Mouse (Mus musculus): ENCODE measurements around the gene Stat6. TPM values are rescaled to one million over a fixed set of nuclear protein-coding genes. Genes with fewer than 3 reads are reported as not detected.

Stat6 gene
- polyA plus RNA-seq (2021; fragmentation: Nextera tagmentation) = 2.8 and 3.7 TPM in 2 replicates
- long read RNA-seq, experiment 1, partial matches to known transcripts = 4 of 8 reads
- long read RNA-seq, experiment 1, other reads (novel, unspliced or antisense) = 0 of 8 reads
- long read RNA-seq, experiment 2, transcript Stat6-201 (22 exons, 3,775 nt) = major isoform, 21 of 33 reads
- long read RNA-seq, experiment 2, partial matches to known transcripts = 6 of 33 reads
- long read RNA-seq, experiment 2, other reads (novel, unspliced or antisense) = 6 of 33 reads

GRCm38 (mm10) chr10:127642772-127643552, at the start of gene Stat6:
Gene Stat6, plus strand, starts transcription at chr10:127642986.

DNA sequence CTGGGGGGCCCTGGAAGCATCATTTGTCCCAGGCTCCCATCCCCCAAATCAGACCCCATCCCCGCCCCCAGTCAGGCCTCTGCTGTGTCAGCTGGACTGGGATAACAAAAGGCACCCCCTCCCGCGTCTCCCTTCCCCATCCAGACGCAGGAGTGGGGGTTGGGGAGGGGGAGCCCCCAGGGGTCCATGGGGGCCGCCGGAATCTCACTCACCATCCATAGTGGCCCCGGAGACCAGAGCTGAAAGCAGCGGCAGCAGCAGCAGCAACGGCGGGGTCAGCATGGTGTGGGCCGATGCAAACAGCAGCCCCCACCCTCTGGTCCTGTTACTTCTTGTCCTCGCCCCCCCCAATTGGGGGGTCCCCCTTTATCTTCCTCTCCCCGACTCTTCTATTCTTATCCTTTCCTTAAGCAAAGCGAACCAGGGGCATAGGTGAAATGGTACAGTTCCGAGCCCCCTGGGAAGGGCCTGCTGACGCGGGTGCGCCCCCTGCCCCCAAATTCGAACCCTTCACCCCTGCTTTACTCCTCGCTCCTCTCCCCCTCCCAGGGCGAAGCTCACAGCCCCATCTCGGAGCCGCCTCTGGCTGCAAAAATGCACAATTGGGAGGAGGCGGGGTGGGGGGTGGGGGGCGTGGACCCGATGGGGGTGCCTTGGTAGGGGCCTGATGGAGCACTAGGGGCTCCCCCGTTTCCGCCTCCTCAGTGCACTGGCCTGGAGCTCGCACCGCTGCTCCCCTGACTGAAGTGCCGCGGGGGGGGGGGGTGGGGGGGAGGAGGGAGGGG, 22.2 kb upstream of the Stat6 start, which contains the start of gene Lrp1:
TSS of gene Lrp1 (minus strand) at position 743 of the 785 bp plus-strand sequence.

GRCm38 (mm10) chr10:127666501-127667268, 23.9 kb downstream of the Stat6 start, which contains the start of gene Nemp1:
Gene Nemp1, plus strand, starts transcription at chr10:127666901.

DNA sequence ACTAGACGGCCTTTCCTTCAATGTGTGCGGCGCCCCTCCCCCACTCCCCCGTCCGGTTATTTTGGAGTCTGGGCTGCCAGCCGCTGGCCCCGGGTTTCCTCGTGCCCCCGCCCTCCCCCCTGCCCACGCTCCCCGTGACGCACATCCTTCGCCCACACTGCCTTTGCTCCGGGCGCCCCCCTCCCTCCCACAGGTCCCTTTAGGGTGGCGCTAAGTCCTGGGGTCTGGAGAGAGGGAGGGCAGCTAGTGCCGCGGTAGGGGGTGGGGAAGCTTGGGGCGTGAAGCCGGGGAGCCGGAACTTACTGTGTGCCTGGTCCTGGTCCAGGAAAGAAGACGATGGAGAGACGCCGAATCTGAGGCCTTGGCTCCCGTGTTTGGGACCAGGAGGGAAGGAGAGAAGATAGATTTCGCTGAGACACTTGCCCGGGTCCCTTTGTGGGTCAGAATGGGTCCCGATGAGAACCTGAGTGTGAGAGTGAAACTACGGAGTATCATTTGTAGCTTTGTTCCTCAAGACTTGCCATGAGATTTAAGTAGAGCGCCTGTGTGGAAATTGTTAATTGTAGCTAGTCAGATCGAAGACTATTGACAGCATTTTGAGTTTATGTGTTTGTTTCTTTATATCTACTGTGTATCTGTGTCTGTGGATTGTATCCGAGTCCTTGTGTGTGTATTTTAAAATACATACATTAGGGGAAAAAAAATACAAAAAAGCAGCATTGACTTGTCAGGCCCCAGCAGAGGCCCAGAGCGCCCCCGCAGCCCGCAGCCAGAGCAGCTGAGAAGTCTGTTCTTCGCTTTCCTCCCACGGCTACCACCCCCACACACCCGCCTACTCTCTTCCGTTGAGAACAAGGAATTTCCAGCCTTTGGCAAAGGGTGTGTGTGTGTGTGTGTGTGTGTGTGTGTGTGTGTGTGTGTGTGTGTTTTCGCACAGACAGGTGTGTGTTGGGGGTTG, 25.6 kb downstream of the Stat6 start, which contains the start of gene Nab2:
TSS of gene Nab2 (minus strand) at position 476 of the 958 bp plus-strand sequence.

DNA sequence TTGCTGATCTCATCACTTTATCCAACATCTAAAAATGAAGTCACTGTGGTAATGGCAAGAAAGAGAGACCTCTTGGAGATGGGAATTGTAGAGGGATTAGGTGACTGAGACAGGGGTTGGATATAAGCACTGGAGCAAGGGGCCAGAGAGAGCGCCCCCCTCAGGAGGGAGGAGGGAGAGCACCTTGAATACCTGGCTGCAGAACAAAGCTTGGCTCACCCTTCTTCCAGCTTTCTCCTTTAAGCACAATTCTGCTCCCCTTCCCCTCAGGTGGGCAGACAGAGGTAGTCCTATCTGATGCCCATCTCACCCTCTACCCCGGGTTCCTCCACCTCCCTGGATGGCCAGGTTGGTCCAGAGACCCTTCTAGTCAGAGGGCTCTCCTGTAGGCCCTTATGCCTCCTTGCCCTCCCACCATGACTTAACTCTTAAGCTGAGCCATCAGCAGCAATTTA, 62.0 kb downstream of the Stat6 start, which contains the start of gene Myo1a:
TSS of gene Myo1a (plus strand) at position 405 of the 455 bp plus-strand sequence.

Other genes starting within 250 kb of the Stat6 start
- gene Stac3, start 141.3 kb upstream of the Stat6 start, polyA plus RNA-seq (2021; fragmentation: Nextera tagmentation) = not detected in 2 replicates
- 3.8 and 6.6 TPM in 2 replicates for gene Ndufa4l2, start 128.0 kb upstream of the Stat6 start, polyA plus RNA-seq (2021; fragmentation: Nextera tagmentation)
- gene Shmt2, start 120.5 kb upstream of the Stat6 start, polyA plus RNA-seq (2021; fragmentation: Nextera tagmentation) = 15.5 and 17.2 TPM in 2 replicates
- gene Nxph4, start 108.4 kb upstream of the Stat6 start, polyA plus RNA-seq (2021; fragmentation: Nextera tagmentation) = 0.56 and 0.95 TPM in 2 replicates
- gene Lrp1, start 21.8 kb upstream of the Stat6 start, polyA plus RNA-seq (2021; fragmentation: Nextera tagmentation) = 25.7 and 25.9 TPM in 2 replicates
- 6.6 and 7.4 TPM in 2 replicates for gene Nemp1, start 23.9 kb downstream of the Stat6 start, polyA plus RNA-seq (2021; fragmentation: Nextera tagmentation)
- 5.1 and 6.7 TPM in 2 replicates for gene Nab2, start 25.6 kb downstream of the Stat6 start, polyA plus RNA-seq (2021; fragmentation: Nextera tagmentation)
- gene Myo1a, start 62.2 kb downstream of the Stat6 start, polyA plus RNA-seq (2021; fragmentation: Nextera tagmentation) = not detected in 2 replicates
- gene Tac2, start 81.5 kb downstream of the Stat6 start, polyA plus RNA-seq (2021; fragmentation: Nextera tagmentation) = 7.1 and 8.7 TPM in 2 replicates
- gene Zbtb39, start 96.6 kb downstream of the Stat6 start, polyA plus RNA-seq (2021; fragmentation: Nextera tagmentation) = 1.1 TPM in 2 replicates
- 0.49 and 0.52 TPM in 2 replicates for gene Gpr182, start 108.7 kb downstream of the Stat6 start, polyA plus RNA-seq (2021; fragmentation: Nextera tagmentation)
- gene Rdh1, start 116.7 kb downstream of the Stat6 start, polyA plus RNA-seq (2021; fragmentation: Nextera tagmentation) = not detected in 2 replicates
- gene Rdh16f1, start 116.8 kb downstream of the Stat6 start, polyA plus RNA-seq (2021; fragmentation: Nextera tagmentation) = not detected in 2 replicates
- 0.08 TPM in 1 of 2 replicates, not detected in the other for gene Rdh9, start 133.4 kb downstream of the Stat6 start, polyA plus RNA-seq (2021; fragmentation: Nextera tagmentation)
- gene Rdh16, start 158.2 kb downstream of the Stat6 start, polyA plus RNA-seq (2021; fragmentation: Nextera tagmentation) = not detected in 2 replicates
- gene Rdh19, start 206.9 kb downstream of the Stat6 start, polyA plus RNA-seq (2021; fragmentation: Nextera tagmentation) = not detected in 2 replicates
- not detected in 2 replicates for gene Rdh16f2, start 223.5 kb downstream of the Stat6 start, polyA plus RNA-seq (2021; fragmentation: Nextera tagmentation)
- gene Rdh7, start 245.8 kb downstream of the Stat6 start, polyA plus RNA-seq (2021; fragmentation: Nextera tagmentation) = not detected in 2 replicates

All from layer of hippocampus, adult 6 months (tissue).